Mouse (Mus musculus) frontal cortex, postnatal 25 days (tissue): ENCODE measurements around the gene Txnl4b.
A peak's percentile ranks its signal among the peaks of the same experiment; 100 is the strongest.

Experiments used
- DNase-seq, 2 experiments: peaks; one replicate each; pipeline ENCODE4 v3.0.0; 2022; ENCODE audit warnings: low spot score in 2 of 2

Txnl4b gene

DNA sequence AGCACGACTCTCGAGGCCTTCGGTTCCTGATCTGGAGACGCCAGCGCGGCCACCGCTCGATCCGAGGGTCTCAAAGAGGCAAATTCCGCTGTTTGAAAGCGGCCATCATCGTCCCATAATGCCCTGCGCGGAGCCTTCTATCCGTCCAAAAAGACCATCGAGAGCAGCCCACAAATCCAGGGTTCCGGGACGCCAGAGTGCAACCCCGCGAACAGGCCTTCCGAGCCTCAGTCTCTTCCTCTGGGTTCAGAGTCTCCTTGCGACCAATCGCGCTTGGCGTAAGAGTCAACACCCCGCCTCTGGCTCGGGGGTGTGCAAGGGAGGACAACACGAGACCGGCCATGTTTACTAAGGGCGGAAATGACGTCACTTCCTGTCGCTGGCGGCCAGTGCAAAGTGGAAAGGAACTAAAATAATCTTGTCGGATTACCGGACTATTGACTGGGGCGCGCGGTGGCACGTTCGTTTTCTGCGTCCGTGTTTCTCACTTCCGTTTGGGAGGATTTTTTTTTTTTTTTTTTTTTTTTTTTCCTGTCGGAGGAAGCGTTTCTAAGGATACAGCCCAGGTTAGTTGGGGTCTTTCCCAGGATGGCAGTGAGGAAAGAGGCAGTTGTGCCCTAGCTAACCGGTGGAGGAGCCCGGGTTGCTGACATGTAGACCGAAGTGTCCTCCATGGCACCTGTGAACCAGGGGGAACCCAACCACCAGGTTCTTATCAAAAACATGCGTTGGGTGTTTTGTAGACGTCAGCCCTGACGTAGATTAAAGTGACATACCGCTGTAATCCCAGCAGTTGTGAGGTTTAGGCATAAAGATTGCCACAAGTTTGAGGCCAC, at the start of gene Txnl4b, which contains the start of gene Dhx38:
Txnl4b (plus strand) TSS at position 395 of the 836 bp plus-strand sequence.
Dhx38 (minus strand) TSS at position 364 of the 836 bp plus-strand sequence.
- peak; percentile 97 to 98 for DNase-seq

GRCm38 (mm10) chr8:109524008-109524407, 41.7 kb upstream of the Txnl4b start:
- no peak for DNase-seq

DNA sequence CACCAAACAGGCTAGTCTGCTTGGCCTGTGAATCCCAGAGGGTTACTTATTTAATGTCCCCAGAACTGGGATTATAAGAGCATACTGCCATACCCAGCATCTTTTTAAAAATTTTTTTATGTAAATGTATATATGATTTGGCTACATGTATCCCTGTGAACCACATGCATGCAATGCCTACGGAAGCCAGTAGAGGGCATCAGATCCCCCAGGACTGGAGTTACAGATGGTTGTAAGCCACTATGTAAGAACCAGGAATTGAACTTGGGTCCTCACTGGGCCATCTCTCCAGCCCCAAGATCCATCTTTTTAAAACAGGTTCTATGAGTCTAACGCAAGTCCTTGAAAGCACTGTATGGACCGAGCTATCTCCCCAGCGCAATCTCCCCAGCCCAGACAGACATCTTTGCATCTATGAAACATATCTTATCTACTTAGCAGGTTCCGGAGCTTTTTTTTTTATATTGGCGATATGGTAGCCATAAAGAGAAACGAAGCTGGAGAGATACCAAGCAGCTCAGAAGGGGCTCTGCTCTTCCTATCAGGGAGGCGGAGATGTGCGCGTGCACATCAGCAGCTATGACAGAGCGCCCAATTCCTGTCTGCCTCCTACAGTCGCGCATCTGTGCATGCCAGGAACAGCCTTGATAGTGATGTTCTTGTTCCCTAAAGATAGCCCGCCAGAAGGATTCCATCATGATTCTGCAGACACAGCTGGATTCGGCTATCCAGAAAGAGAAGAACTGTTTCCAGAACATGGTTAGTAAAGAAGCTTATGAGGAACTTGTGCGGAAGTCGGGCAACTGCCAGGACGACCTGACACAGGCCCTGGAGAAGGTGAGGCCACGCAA, 30.3 kb upstream of the Txnl4b start:
- peak; percentile 31 to 35 for DNase-seq

- peak; percentile 81 to 90 for DNase-seq
Observed at GRCm38 (mm10) chr8:109536703-109537102, 29.0 kb upstream of the Txnl4b start.

- DNase-seq, result no peak
Observed at GRCm38 (mm10) chr8:109542165-109542564, 23.5 kb upstream of the Txnl4b start.

GRCm38 (mm10) chr8:109542748-109543519, 22.8 kb upstream of the Txnl4b start:
- DNase-seq, result no peak

GRCm38 (mm10) chr8:109544049-109544448, 21.6 kb upstream of the Txnl4b start:
- no peak for DNase-seq

GRCm38 (mm10) chr8:109551663-109552062, 14.0 kb upstream of the Txnl4b start:
- no peak for DNase-seq

GRCm38 (mm10) chr8:109563881-109564280, 1.8 kb upstream of the Txnl4b start:
- DNase-seq, result no peak

- DNase-seq, result no peak
Observed at GRCm38 (mm10) chr8:109564766-109565165, 926 bp upstream of the Txnl4b start.

DNA sequence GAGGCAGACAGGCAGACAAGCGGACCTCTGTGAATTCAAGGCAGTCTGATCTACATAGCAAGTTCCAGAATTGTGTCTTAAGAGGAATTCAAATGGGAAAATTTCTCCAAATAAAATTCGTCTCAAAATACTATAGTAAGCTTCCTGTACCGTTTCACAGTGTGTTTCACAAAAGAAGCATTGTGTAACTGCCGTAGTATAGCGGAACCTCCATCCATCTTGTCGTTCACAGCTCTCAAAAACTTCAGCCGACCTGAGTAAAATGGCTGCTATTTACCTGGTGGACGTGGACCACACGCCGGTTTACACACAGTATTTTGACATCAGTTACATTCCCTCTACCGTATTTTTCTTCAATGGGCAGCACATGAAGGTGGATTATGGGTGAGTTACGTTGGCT, 5.4 kb downstream of the Txnl4b start:
- DNase-seq, result no peak

GRCm38 (mm10) chr8:109576311-109576710, 10.6 kb downstream of the Txnl4b start:
- no peak for DNase-seq

GRCm38 (mm10) chr8:109578900-109579301, 13.2 kb downstream of the Txnl4b start, which contains the start of gene Hp:
TSS of gene Hp (minus strand) at chr8:109579172.
- DNase-seq, result no peak

DNA sequence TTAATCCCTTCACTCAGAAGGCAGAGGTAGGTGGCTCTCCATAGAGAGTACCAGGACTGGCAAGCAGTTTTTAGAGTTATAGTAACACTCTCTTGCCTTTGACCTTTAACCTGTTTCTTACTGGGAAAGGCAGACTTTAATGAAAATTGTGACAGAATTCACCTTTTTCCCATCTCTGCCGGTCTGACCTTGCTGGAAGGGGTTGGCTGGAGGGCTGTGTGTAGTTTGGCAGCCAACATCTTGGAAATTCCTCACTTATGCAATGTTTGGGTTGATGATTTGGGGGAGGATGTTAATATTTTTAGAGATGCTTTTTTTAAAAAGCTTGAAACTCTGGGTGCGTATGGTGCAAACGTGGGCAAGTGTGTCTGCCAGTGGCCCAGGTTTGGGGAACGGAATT, 18.6 kb downstream of the Txnl4b start:
- DNase-seq, result no peak

GRCm38 (mm10) chr8:109584830-109585229, 19.1 kb downstream of the Txnl4b start:
- no peak for DNase-seq

GRCm38 (mm10) chr8:109585652-109586051, 20.0 kb downstream of the Txnl4b start:
- no peak for DNase-seq

DNA sequence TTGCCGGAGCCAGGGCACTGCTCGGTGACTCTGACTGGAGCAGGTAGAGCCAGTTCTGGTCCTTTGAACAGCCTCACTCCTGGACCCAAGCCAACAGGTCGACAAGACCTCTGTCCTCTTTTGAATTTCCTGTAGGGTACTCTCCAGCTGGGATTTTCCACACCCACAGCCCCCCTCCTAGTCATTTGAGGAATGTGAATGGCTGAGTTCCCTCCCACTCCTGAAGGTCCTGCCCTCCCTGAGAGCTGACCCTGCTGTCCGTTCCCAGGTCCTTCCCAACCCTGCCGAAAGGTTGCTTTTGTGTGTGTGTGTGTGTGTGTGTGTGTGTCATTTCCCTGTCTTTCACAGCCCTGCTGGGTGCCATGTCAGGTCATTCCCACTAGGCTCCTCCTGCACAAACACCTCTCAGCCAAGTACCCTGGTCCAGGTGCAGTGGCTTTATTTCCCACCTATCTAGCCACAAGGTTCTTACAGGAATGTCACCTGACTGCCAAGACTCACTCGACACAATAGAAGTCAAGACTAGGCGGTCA, 21.3 kb downstream of the Txnl4b start:
- no peak for DNase-seq

DNA sequence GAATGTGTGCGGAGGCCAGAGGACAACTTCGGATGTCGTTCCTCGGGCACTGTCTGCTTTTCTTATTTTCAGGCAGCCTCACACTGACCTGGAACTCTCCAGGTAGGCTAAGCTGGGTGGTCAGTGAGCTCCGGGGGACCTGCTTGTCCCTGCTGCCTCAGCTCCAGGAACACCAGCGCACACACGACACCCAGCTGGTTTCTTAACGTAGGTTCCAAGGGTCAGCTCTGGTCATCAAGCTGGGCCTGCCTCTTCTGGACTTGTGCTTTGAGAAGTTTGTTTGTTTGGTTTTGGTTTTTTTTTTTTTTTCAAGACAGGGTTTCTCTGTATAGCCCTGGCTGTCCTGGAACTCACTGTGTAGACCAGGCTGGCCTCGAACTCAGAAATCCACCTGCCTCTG, 25.2 kb downstream of the Txnl4b start:
- DNase-seq, result no peak

- DNase-seq, result no peak
Observed at GRCm38 (mm10) chr8:109591367-109591766, 25.7 kb downstream of the Txnl4b start.

DNA sequence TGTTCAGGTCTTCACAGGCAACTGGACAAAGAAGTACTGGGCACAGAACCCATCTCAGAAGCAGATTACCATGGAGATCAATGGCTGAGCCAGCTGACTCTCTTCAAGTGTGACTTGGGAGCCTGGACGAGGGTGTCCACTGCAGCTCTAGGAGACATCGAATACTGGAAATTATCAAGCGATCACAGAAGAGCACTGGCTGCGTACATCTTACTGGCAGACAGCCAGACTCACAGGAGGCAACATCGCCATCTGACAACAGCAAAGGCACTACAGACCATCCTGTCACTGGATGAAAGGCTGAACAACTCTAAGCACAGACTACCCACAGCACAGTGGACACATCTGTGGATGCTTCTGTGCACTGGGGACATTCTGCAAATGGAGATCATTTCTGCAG, 26.5 kb downstream of the Txnl4b start:
- no peak for DNase-seq

DNA sequence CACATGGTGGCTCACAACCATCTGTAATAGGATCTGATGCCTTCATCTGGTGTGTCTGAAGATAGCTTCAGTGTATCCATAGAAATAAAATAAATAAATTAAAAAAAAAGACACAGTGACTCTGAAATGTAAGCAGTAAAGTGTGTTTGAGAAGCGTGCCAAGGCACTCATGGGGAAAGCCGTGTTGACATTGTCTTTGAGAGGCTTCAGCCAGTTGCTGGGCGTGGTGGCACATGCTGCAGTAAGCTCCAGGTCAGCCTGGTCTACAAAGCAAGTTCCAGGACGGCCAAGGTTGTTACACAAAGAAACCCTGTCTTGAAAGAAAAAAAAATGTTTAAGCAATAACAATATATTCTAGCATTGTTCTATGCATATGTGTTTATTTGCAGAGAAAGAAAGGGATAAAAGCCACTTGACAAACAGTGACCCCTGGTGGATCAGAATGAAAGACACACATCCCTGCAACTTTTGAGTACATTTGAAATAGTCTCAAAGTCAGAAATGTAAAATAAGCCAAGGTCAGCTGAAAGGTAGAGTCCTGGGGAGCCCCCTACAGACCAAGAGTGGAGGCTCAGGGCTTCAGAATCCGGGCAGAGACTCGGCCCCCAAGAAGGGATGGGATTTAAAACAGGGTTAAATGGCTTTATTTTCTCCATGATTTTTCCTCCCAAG, 27.6 kb downstream of the Txnl4b start:
- DNase-seq, result no peak
